Mouse (Mus musculus): Measurements from ENCODE around the gene Igflr1.

DNA sequence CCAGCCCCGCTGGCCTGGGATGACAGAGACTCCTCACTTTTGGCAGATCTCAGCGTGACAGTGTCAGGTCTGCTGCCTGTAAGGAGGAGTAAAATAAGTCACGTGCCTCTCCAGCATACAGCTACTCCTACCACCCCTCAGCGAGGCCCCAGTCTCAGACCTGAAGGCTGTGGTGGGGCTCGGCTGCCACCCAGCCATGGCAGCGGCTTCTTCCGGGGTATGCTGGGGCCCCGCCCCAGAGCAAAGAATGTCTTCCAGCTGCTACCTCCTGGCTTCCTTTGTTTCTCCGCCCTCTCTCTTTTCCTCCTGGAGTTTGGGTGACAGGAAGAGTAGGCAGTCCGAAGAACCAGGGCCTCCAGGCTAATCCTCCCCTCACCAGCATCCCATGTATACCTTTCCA lies 39.3 kb upstream of the Igflr1 start:
- TF ChIP-seq POLR2A (IDR thresholded peaks at IDR 0.05; ENCODE audit: insufficient read length, low read depth) (no peak), CEBPB (IDR thresholded peaks at IDR 0.05; ENCODE audit: insufficient read depth, poor library complexity, severe bottlenecking) (no peak)
